Mouse (Mus musculus) CH12F3 (cell line): Measurements from ENCODE around the gene Igfbp5.

ENCODE experiments used
- in situ Hi-C: fragments of 300-500 bp; cut with MboI; formaldehyde crosslinking; loops from 2 replicates; pipeline ENCODE4 v1.14.3; 2020; ENCODE audit warnings: low sequenced_read_pairs

Igfbp5 gene

DNA sequence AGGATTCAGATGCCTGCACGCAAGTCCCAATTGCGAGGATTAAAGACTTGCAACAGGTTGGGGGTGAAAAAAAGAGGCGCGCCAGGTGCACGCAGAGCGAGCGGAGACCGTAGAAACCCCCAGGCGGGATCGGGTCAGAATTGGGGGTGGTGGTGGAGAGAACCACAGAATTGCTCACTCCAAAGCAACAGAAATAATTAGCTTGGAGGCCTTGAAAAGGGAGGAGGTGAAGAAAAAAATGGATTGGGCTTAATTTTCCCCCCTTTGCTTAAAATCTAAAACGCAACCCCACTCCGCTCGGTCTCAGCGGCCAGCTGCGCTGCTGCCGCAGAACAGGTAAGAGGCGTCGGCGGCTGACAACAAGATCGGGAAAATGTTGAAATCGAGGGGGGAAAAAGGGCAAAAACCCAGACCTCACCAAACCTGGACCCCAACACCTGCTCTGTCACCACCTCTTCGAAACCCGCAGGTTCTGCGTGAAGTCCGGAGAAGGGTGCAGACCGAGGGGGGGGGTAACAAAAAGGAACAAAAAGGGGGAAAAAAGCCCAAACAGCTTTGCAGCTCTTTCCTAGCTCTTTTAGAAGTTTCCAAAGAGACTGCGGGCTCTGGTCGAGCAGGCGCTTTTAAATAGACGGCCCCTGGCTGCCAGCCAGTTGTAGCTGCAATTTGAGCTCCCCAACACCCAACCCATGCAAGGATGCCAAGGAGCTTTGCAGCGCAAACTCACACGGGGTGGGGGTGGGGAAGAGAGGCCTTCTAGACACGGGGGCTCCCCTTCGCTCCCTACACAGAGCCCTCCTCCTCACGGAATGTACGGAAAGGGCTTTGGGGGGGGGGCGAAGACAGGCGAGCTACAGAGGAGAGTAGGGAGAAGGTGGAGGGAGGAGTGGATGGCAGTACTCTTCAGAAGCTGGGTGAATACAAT, at the start of gene Igfbp5:
TSS of gene Igfbp5 (minus strand) at position 598 of the 925 bp plus-strand sequence.
- in situ Hi-C loops, result loop anchor here (10.0 to 25.0 kb wide), 2 partner anchors 562 to 950 kb away; partner anchors contain the start of gene Xrcc5

DNA sequence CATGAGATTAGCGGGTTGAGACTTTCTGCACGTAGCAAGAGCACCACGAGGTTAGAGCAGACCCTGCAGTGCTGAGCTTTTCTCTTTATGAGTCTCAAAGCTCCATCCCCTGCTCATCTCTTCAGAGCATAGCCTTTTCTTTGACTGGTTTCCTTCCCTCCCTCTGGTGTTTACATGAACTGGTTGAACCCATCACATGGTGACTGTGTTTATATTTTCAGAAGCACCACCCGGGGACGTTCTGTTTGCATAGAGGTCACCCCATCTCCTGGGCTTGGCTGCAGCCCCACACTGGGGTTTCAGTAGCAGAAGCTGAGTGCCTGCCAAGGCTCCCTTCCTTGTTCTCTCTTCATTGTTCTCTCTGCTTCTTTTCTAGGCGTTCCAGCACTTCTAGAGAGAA, 40.1 kb upstream of the Igfbp5 start:
- in situ Hi-C loops, result no loop called here

DNA sequence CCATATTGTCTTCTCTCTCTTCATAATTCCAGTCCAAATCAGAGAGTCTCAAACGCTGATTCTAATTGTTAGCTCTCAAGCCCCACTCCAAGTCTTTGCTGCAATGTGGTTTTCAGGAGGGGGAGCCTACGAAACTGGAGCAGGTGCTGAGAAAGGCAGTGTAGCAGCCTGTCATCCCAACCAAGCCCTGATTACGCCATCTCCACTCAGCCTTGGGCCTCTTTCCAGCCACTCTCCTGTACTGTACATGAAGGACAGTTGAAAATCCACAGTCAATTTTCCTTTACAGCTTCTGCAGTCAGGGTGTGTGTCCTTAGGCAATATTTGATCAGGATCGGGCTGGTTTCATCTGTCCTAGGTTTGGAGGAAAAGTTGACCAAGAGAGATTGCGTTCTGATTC, 38.4 kb upstream of the Igfbp5 start:
- in situ Hi-C loops, result no loop called here

DNA sequence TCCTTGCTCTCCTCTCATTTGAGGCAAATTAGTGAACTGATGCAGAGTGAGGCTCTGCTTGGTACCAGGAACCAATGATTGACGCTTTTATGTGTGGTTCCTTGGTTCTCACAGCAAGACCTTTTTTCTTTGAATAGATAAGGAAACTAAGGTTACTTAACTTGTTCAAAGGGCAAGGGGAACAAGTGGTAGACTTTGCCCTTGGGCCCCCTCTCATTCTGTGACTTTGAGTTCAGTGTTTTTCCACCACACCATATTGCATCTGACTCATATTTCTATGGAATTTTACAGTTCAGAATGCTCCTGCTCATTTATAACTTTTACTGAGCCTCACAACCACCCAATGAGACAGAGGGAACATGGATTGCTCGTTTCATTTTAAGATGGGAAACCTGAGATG, 21.1 kb upstream of the Igfbp5 start:
- in situ Hi-C loops, result no loop called here

DNA sequence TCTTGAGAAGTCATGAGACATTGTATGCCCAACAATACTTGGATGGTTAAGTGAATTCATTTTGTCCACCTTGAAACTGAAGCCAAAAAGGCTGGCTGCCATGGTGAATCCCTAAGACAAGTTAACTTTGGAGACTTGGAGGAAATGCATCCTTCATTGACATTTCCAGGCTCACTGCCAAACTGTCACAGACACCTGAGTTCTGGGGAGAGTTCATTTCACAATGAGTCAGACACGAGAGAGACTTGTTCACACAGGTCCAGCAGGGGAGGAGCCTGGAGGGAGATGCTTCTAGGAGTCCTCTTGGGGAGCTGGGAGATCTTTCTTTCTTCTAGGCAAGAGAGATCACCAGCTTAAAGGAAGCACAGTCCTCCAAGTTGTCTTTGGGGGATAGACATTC, 13.2 kb upstream of the Igfbp5 start:
- in situ Hi-C loops, result no loop called here

DNA sequence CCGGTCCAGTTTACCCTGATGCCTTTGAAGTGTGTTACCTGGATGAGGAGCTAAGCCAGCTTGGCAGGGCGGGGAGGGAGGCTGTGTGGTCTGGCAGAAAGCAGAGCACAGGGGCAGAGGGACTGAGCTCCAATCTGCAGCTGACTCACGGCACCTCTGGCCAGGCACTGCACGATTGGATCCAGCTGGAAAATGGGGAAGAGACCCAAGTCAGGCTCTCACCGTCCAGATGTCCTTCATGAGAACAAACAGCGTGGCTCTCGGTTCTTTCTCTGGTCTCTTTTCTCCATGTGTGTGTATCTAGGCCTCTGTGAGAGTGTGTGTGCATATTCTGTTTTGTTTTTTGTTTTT, 11.1 kb upstream of the Igfbp5 start:
- in situ Hi-C loops, result no loop called here

DNA sequence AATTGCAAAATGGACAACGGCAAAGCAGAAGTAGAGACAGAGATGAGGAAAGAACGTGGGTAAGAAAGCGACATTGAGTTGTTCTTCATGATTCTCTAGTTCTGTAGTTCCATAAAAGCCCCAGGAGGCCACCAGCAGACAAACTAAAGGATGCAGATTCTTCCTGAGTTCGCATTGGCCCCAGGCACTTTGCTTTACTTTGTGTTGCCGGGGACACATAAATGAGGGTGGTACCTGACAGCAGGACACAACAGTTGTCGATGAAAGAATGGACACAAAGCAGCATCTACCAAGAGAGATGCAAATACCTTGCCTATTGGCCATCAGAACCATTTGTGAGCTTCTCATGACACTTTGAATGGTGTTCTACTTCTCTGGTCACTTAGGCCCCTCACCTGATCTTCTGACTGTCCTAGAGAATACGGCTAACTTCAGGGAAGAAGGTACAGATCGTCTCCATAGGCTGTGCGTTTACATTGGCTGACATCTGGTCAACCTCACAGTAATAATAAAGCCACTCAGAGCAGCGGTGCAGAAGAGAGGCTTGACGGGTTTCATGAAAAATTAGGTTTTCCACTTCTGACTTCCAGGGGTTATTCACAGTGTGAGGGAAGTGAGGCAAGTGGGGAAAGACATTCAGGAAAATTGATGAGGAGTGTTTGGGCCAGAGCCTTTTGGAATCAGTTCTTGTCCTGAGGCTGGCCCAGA, 10.6 kb upstream of the Igfbp5 start:
- in situ Hi-C loops, result no loop called here

DNA sequence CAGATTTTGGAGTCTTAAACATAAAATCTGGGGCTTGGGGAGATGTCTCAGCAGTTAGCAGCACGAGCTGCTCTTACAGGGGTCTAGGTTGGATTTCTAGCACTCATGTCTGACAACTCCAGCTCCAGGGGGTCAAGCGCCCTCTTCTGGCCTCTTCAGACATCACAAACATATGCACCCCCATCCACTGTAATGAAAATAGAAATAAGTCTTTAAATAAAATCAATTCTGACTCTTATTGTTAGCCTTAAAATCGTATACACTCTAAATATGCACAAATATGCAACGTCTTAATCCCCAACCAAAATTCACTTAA, 4.6 kb upstream of the Igfbp5 start:
- in situ Hi-C loops, result loop anchor here (10.0 kb wide), 1 partner anchor 946 kb away; no protein-coding TSS in a partner anchor

DNA sequence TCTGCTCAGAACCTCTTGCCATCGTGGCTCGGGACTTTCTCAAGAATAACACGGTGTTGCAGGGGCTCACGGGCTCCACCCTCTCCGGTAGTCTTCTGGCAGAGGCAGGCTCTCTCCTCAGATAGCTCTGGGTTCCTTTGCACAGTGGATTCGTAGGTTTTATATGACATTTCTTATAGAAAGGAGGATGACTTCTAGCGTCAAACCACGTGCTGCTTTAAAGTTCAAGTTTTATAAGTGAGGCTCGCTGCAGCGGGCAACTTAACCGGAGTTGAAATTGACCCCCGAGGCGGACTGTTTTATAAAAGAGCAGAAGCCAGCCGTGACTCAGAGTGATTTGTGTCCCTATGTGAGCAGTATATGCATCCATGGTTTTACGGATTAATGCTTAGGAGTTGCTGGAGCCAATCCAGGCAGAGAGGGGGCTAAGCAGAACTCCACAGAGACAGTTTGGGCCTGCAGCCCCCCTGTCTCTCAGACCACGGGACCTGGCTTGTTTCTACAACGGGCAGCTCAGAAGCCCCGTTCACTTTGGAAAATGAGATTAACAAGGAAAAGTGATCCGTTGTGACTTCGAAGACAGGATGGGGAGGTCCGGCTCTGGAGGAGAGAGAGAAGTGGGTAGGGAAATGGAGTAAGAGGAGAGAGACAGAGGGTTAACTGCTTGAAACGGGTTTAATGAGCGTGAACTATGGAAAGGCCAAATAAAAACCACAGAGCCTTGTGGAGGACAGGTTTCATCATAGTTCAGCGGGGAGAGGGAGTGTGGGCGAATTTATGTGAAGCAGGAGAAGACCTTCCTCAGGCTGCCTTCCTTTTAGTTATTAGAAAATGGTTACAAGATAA, 4.0 kb upstream of the Igfbp5 start:
- in situ Hi-C loops, result loop anchor here (10.0 kb wide), 1 partner anchor 946 kb away; no protein-coding TSS in a partner anchor

DNA sequence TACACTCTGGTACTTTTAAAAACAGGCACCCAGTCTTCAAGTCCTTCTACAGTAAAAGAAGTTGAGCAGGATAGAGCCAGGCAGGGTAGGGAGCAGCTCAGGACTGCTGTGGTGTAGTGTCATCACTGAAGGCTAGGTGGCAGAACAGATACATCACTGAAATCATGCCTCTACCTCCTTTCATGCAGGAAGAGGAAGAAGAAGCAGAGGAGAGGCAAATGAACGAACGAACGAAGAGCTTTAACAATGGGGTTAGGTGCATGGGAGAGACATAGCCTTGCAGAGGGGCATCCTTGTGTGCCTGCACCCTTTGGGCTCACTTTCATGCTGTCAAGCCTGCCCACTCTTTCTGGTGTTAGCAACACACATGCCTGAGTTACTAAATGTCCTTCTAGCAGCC, 3.2 kb upstream of the Igfbp5 start:
- in situ Hi-C loops, result loop anchor here (10.0 kb wide), 1 partner anchor 947 kb away; no protein-coding TSS in a partner anchor

DNA sequence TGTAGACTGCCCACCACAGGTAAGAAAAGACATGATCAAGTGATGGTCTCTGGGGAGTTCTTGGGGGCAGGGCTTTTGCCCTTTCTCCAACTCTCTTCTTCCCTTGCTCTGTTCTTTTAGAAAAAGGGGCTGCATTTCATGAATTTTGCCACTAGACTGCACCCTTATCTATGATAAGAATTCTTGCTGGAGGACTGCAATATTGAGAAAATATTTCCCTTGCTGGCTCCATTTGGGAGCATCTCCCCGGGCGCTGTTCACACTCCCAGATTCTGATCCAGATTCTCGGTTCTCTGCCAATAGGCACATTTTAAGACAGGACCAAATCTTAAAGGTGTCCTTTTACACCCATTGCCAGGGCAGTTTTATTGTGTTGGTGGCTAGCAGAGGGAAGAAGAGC, 1.4 kb upstream of the Igfbp5 start:
- in situ Hi-C loops, result loop anchor here (10.0 kb wide), 1 partner anchor 949 kb away; no protein-coding TSS in a partner anchor

DNA sequence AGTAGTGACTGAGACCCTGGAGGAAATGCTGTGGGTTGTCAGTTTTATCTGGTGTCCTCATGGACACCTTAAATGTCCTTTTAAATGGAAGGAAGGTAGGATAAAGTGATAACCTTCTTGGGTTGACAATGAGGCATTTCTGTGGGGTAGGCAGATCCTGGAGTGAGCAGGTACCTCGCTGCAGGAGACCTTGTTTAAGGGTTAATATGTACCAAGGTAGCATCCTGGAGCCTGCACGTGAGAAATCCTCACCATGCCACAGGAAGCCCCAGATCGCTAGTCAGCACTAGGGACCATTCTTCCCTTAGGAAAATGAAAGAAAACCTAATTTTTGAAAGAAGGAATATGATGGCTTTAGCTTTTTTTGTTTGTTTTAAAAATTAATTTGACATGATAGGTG, 1.0 kb upstream of the Igfbp5 start:
- in situ Hi-C loops, result loop anchor here (10.0 kb wide), 1 partner anchor 949 kb away; no protein-coding TSS in a partner anchor

DNA sequence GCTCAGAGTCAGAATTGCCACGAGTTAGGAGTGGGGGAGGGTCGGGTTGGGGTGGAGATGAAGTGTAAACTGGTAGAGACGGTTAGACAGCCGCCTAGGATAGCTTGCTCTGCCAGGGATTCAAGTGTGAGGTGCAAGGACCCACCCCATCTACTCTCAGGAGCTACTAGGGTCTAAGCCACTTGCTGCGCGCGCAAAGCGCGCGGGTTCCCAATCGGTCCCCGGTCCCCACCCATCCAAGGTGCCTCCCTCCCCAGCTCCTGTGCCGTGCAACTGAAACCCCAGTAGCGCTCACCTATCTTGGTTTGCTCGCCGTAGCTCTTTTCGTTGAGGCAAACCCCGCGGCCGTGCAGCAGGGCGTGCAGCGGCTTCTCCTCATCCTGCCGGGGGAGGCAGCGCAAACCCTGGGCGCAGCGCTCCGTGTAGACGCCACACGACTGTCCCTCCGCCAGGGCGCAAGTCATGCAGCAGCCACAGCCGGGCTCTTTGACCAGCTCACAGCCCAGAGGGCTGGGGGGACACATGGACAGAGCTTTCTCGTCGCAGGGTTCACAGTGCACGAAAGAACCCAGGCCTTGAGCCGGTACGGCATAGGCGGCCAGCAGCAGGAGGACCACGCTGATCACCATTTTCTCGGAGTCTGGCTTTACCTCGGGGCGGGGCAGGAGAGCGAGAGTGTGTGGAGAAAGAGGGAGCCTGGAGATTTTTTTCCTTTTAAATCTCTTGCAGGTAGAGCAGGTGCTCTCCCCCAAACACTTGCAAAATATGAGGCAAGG, 985 bp downstream of the Igfbp5 start:
- in situ Hi-C loops, result loop anchor here (10.0 to 25.0 kb wide), 2 partner anchors 561 to 951 kb away; partner anchors contain the start of gene Xrcc5

DNA sequence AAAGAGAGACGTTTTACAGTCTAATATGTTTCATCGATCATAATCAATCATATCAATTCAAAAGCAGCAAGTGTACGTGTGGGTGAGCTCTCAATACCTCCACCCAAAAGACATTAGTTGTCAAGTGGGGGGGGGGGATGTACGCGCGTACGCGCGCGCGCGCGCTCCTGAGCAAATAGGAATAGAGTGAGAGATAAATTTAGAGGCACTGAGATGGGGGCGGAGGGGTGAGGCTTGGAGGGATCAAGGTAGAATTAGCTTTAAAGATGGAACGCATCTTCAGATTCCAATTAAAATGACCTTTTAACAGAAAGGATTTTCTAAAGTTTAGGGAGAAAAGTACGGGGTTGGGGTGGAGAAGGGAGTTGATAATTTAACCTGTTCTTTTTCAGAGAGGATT, 1.6 kb downstream of the Igfbp5 start:
- in situ Hi-C loops, result loop anchor here (10.0 to 25.0 kb wide), 2 partner anchors 561 to 952 kb away; partner anchors contain the start of gene Xrcc5

DNA sequence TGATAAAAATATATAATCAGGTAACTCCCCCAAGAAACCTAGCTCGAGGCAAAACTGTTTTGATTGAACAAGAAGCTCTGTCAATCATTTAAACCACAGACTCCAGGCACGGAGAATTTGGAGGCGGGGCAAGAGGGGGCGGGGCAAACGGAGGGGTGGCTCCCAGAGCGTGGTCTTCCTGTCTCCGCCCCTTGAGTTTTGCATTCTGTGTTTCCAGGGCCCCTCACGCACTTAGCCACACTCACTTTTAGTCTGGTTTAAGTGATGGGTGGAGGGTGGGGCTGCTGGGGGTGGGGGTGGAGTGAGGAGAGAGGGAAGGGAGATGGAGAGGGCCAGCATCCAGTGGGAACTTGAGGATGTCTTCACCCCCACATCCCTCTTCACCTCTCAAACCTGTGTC, 2.2 kb downstream of the Igfbp5 start:
- in situ Hi-C loops, result loop anchor here (10.0 to 25.0 kb wide), 2 partner anchors 560 to 952 kb away; partner anchors contain the start of gene Xrcc5

DNA sequence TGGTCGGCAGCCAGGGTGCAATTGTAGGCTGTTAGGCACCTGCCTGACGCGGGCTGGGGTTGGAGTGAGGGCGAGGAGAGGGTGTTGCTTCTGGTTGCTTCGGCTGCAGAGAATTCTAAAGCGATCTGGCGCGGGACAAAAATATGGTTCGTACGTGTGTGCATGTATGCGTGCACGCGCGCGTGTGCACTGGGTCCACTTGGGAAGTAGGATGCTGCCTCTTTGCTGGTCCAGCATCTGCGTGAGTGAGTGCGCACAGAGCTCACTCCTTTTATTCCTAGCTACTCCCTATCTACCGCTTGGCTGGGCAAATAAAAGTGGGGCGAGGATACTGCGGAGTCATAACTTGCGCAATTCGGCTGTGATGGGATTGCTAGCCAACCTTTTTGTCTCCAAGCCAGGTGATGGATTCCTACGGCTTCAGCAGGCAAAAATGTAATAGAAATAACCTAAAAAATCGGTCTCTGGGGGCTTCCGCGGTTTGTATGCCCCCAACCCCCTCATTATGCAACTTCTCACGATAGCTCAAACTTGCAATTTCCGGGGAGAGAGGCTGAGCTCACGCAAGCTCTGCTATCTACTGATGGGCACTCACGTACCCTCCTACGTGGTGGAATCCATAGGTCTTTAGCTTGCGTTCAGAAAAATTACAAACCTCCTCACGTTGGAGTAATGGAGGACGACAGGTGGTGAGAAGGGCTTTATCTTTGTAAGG, 2.8 kb downstream of the Igfbp5 start:
- in situ Hi-C loops, result loop anchor here (10.0 to 25.0 kb wide), 2 partner anchors 560 to 953 kb away; partner anchors contain the start of gene Xrcc5

DNA sequence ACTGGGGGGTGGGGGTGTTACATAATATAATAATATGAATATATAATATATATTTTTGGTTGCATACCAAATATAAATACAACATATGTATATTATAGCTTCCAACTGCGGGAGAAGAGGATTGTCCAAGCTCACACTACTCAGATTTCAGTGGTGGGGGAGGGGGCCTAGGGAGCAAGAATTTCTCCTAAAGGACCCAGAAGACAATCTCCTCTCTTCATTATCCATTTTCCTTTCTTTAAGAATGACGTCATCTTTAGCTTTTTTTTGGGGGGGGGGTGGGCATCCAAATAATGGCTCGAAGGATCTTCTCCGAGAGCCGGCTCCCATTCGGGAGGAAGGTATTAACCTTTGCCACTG, 3.4 kb downstream of the Igfbp5 start:
- in situ Hi-C loops, result loop anchor here (10.0 to 25.0 kb wide), 2 partner anchors 559 to 953 kb away; partner anchors contain the start of gene Xrcc5

DNA sequence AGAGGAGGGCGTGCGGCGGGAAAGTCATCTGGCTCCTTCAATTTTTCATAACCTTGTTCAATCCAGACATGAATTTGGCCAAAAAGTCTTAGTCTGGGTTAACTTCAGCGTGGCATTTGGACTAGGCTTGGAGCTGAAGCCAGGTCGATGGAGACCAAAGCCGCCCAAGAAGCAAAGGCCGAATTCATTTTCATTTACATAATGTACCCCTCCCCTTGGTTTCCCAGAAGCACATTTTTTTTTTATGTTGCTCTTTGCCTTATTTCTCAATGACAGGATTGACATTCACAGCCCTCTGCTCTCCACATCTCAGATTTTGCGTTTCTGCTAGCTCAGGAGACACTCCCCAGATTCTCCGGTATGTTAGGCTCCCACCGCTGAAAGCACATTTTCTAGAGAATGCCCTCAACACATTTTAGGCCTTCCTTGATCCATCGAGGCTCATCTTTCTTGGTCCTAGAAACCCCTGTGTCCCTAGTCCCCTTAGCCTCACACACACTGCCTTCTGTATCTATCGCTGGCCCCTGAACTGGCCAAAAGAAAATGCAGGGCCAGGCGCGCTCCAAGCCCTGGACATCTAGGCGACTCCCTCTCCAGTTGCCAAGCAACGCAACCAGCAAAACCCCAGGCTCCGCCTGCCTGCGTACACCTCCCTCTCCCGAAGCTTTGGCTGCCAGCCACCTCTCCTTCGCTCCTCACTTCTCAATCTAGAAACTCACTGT, 3.9 kb downstream of the Igfbp5 start:
- in situ Hi-C loops, result loop anchor here (10.0 to 25.0 kb wide), 2 partner anchors 558 to 954 kb away; partner anchors contain the start of gene Xrcc5
